Mouse (Mus musculus) gastrocnemius, postnatal 14 days (tissue): ENCODE data around the gene Slc6a19. TPM values are rescaled to one million over a fixed set of nuclear protein-coding genes. Genes with fewer than 3 reads are reported as not detected.
"Not testable (repeated sequence)": the region's sequence is repeated elsewhere in the genome, so short reads cannot be mapped to it uniquely, and the experiment has no call there.

Source experiments
- DNase-seq: peaks from one replicate; pipeline ENCODE4 v3.0.0; 2021; ENCODE audit warnings: mixed read lengths
- intact Hi-C: fragments of 180-260 bp; cut with DNase I; formaldehyde crosslinking; loops from one replicate; pipeline ENCODE4 v1.15.1; 2025; ENCODE audit warnings: low total_unique reads
- long read RNA-seq, 2 experiments: library from polyadenylated mRNA; stranded (forward); transcript quantifications; one replicate each; pipeline ENCODE4 v2.0.0; 2021
- total RNA-seq, 2 experiments: library from RNA; stranded (reverse); gene quantifications; 2 replicates each; pipeline ENCODE4 v1.2.3; 2021

The Slc6a19 gene
- under 1 TPM in 1 of 2 experiments, not detected in 1; 0.12 TPM for total RNA-seq
- long read RNA-seq, experiment 1: 0 reads
- long read RNA-seq, experiment 2: 0 reads

GRCm38 (mm10) chr13:73704694-73705325 is at the start of gene Slc6a19:
Gene Slc6a19, minus strand, starts transcription at chr13:73704865.
- intact Hi-C loops: no loop called here

GRCm38 (mm10) chr13:73751284-73751683 is 46.6 kb upstream of the Slc6a19 start:
- DNase-seq: no peak
- intact Hi-C loops: no loop called here

More at GRCm38 (mm10) chr13:73704694-73705325, at the start of gene Slc6a19:
- DNase-seq: no peak

GRCm38 (mm10) chr13:73750435-73750834 is 45.8 kb upstream of the Slc6a19 start:
- no peak for DNase-seq
- intact Hi-C loops: no loop called here

GRCm38 (mm10) chr13:73748663-73749440 is 44.2 kb upstream of the Slc6a19 start:
- intact Hi-C loops: no loop called here
- no peak for DNase-seq

GRCm38 (mm10) chr13:73743662-73744061 is 39.0 kb upstream of the Slc6a19 start:
- no peak for DNase-seq
- intact Hi-C loops: no loop called here

- DNase-seq: no peak
- intact Hi-C loops: no loop called here
Observed at GRCm38 (mm10) chr13:73742944-73743343, 38.3 kb upstream of the Slc6a19 start.

- intact Hi-C loops, DNase-seq: not testable (repeated sequence)
Observed at GRCm38 (mm10) chr13:73740399-73740944, 35.8 kb upstream of the Slc6a19 start.

GRCm38 (mm10) chr13:73736943-73737342 is 32.3 kb upstream of the Slc6a19 start:
- intact Hi-C loops: no loop called here
- DNase-seq: no peak

GRCm38 (mm10) chr13:73735928-73736327 is 31.3 kb upstream of the Slc6a19 start:
- intact Hi-C loops: no loop called here
- DNase-seq: no peak

- intact Hi-C loops: no loop called here
- no peak for DNase-seq
Observed at GRCm38 (mm10) chr13:73735270-73735669, 30.6 kb upstream of the Slc6a19 start.

GRCm38 (mm10) chr13:73734379-73734778 is 29.7 kb upstream of the Slc6a19 start:
- no peak for DNase-seq
- intact Hi-C loops: no loop called here

GRCm38 (mm10) chr13:73732742-73733700 is 28.4 kb upstream of the Slc6a19 start, which contains the start of gene Slc12a7:
Gene Slc12a7, plus strand, starts transcription at chr13:73733094.
- peak; percentile 13 for DNase-seq
- intact Hi-C loops: no loop called here

GRCm38 (mm10) chr13:73732235-73732634 is 27.6 kb upstream of the Slc6a19 start:
- intact Hi-C loops: no loop called here
- DNase-seq: no peak

- intact Hi-C loops: no loop called here
- no peak for DNase-seq
Observed at GRCm38 (mm10) chr13:73730913-73731312, 26.2 kb upstream of the Slc6a19 start.

- intact Hi-C loops: loop anchor here (5.0 kb wide), 1 partner anchor 39 kb away; no protein-coding TSS in a partner anchor
- DNase-seq: no peak
Observed at GRCm38 (mm10) chr13:73728633-73729032, 24.0 kb upstream of the Slc6a19 start.

GRCm38 (mm10) chr13:73727621-73728025 is 23.0 kb upstream of the Slc6a19 start:
- intact Hi-C loops: loop anchor here (5.0 kb wide), 1 partner anchor 40 kb away; no protein-coding TSS in a partner anchor
- no peak for DNase-seq

GRCm38 (mm10) chr13:73725315-73725714 is 20.6 kb upstream of the Slc6a19 start:
- no peak for DNase-seq
- intact Hi-C loops: loop anchor here (5.0 kb wide), 1 partner anchor 42 kb away; no protein-coding TSS in a partner anchor

GRCm38 (mm10) chr13:73723081-73723668 is 18.5 kb upstream of the Slc6a19 start:
- DNase-seq: peak; percentile 17
- intact Hi-C loops: loop anchor here (5.0 kb wide), 1 partner anchor 179 kb away; no protein-coding TSS in a partner anchor

- no peak for DNase-seq
Observed at GRCm38 (mm10) chr13:73720241-73720640, 15.6 kb upstream of the Slc6a19 start.

More at GRCm38 (mm10) chr13:73720241-73720640, 15.6 kb upstream of the Slc6a19 start:
- intact Hi-C loops: loop anchor here (5.0 kb wide), 1 partner anchor 182 kb away; no protein-coding TSS in a partner anchor
